Mouse (Mus musculus): ENCODE measurements at regions not wholly inside any gene's neighbourhood (a gene's known extent, or its start where the extent isn't known, plus 50 kb on each side); places are given as distances from the start of the nearest gene placed in this dataset.

GRCm38 (mm10) chr16:8351424-8351823 is 73.5 kb downstream of the Tmem114 start:
- no peak for DNase-seq

- no peak for DNase-seq
Measured at GRCm38 (mm10) chr16:8349148-8349547, 75.8 kb downstream of the Tmem114 start.

- DNase-seq = no peak
Measured at GRCm38 (mm10) chr16:8348645-8349044, 76.3 kb downstream of the Tmem114 start.

- no peak for DNase-seq
Measured at GRCm38 (mm10) chr16:8345216-8345615, 79.7 kb downstream of the Tmem114 start.

DNA sequence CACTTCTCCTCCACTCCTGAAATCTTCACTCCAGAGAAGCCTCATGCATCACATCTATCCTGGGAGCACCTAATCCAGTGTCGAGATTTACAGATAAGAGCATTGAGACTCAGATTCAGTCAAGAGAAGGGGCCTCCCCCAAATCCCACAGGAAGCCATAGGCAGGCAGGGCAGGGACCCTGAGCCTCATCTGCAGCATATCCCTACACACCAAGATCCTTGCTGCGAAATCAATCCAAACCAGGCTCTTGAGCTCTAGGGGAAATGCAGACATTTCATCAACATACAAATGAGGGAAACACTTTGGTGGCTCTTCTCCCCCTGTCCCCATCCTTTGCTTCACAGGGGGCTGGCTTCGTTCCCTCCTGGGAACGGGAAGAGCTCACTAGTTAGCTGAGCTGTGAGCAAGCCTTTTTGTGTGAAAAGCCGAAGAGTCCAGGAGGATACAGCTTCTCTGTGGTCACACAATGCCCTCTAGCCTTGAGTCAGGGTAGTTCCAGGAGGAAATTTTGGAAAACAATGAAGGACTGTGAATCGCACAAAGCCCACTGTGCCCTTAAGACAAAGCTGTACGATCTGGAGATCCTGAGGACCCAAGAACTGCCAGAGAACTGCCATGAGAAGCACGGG is 91.7 kb downstream of the Tmem114 start:
- no peak for DNase-seq

GRCm38 (mm10) chr16:8311996-8312395 is 112.9 kb downstream of the Tmem114 start:
- DNase-seq = no peak

GRCm38 (mm10) chr16:8306389-8306788 is 118.5 kb downstream of the Tmem114 start:
- DNase-seq = peak in 1 of 2 experiments; percentile 5
